ENCODE assay signal across 8 mouse cellular contexts in genomic region chr9:44604290-44604778, GRCm38 (mm10). TPM values are rescaled to one million over a fixed set of nuclear protein-coding genes. Genes with fewer than 3 reads are reported as not detected.
DNase-seq lines count a peak whose midpoint lies in the region; ATAC-seq lines count a peak whose summit lies in the region.

No protein-coding gene starts in this region.

- peak overlapping the region; percentile 100 for H3K9ac ChIP-seq in hindbrain, embryonic 11.5 days (ENCODE audit: low read depth, low read length)

- peak overlapping the region; percentile 56 for H3K4me2 ChIP-seq in hindbrain, embryonic 11.5 days (replicated peaks; ENCODE audit: low read depth, low read length)

- 0% methylated on average over 36 of the region's 65 CpGs for WGBS in hindbrain, embryonic 11.5 days

- H3K27me3 ChIP-seq in hindbrain, embryonic 11.5 days (ENCODE audit: control insufficient read depth, insufficient read depth, low read length), result no peaks in the 10 kb centered on the region

- no peaks in the 10 kb centered on the region for H3K36me3 ChIP-seq in hindbrain, embryonic 11.5 days (ENCODE audit: control insufficient read depth, insufficient read depth, low read length)

- peak; percentile 71 for DNase-seq in MN1 (ENCODE audit: low spot score)
- peak; percentile 78 for DNase-seq in cerebellum, adult 9-10 months
- peak; percentile 48 to 74 for DNase-seq in frontal cortex, adult 2 months (ENCODE audit: extremely low spot score in 1 of 2, low spot score in 1 of 2)
- peak; percentile 86 for DNase-seq in hindbrain, embryonic 11.5 days (ENCODE audit: low spot score)
- peak; percentile 78 to 79 for DNase-seq in layer of hippocampus, postnatal 14 days (ENCODE audit: low spot score in 2 of 2)
- DNase-seq in lung, postnatal 10 days, result peak; percentile 89
- DNase-seq in ovary, postnatal 14 days (ENCODE audit: low spot score), result peak; percentile 63
- DNase-seq in thymus, postnatal 14 days, result peak; percentile 87

- peak overlapping the region; percentile 100 for H3K27ac ChIP-seq in hindbrain, embryonic 11.5 days (ENCODE audit: low read depth, low read length)

- H3K4me1 ChIP-seq in hindbrain, embryonic 11.5 days (replicated peaks; ENCODE audit: control insufficient read depth, insufficient read depth, low read length), result peaks cover 7% of the 10 kb centered on the region

- H3K4me3 ChIP-seq in hindbrain, embryonic 11.5 days (ENCODE audit: low read depth, low read length), result peak overlapping the region; percentile 99

- no peaks in the 10 kb centered on the region for H3K9me3 ChIP-seq in hindbrain, embryonic 11.5 days (ENCODE audit: control insufficient read depth, low read length)

- ATAC-seq in hindbrain, embryonic 11.5 days (ENCODE audit: low FRiP score), result peak; percentile 63

RNA-seq across cellular contexts. Expression of gene Ddx6, which starts 0.4 kb away (rescaled TPM):
- polyA plus RNA-seq in frontal cortex, adult 2 months (2012; rRNA removed), result 40.9 and 44.6 TPM in 2 replicates
- 16.0 and 32.7 TPM in 2 replicates for polyA plus RNA-seq in hindbrain, embryonic 11.5 days (2014; fragmentation: Nextera tagmentation; extraction: Ambion mirVana)
- 100 to 1,000 TPM; 107 TPM for total RNA-seq in layer of hippocampus, postnatal 14 days (2021)

RNA-seq across cellular contexts. Expression of gene Cxcr5, which starts 42.7 kb away (rescaled TPM):
- polyA plus RNA-seq in frontal cortex, adult 2 months (2012; rRNA removed), result 0.04 TPM in 1 of 2 replicates, not detected in the other
- 0.11 and 0.48 TPM in 2 replicates for polyA plus RNA-seq in hindbrain, embryonic 11.5 days (2014; fragmentation: Nextera tagmentation; extraction: Ambion mirVana)
- total RNA-seq in layer of hippocampus, postnatal 14 days (2021), result not detected

Comparison
In these comparisons a context has a peak if more than half of its experiments do, and no peak if none do; other contexts are left out.
1. Peak in every context shown above with its lines: DNase-seq, ATAC-seq, H3K4me3 ChIP-seq and H3K27ac ChIP-seq.